Comparison of ENCODE assay signal across 8 mouse cellular contexts in genomic region chr4:136602568-136602967, GRCm38 (mm10). TPM values are rescaled to one million over a fixed set of nuclear protein-coding genes. Genes with fewer than 3 reads are reported as not detected.
DNase-seq lines count a peak whose midpoint lies in the region; ATAC-seq lines count a peak whose summit lies in the region.

Gene Kdm1a, minus strand, starts transcription at chr4:136602723.

- peak; percentile 97 for ATAC-seq in megakaryocyte progenitor cell, adult 5-6 weeks (replicated peaks; ENCODE audit: poor library complexity)

- peak; percentile 91 for DNase-seq in adipocyte (ENCODE audit: low spot score)
- DNase-seq in embryo, embryonic 10 days (ENCODE audit: low spot score): peak; percentile 97
- DNase-seq in gastrocnemius, postnatal 10 days: peak; percentile 97
- peak; percentile 96 for DNase-seq in induced T-regulatory cell, adult 2 months (ENCODE audit: low read depth)
- peak; percentile 71 to 94 for DNase-seq in left cerebral cortex, adult 9 months (ENCODE audit: low spot score in 2 of 2)
- peak; percentile 97 for DNase-seq in right cerebral cortex, postnatal 14 days
- DNase-seq in urinary bladder, postnatal 36 days (ENCODE audit: low spot score in 2 of 2): peak; percentile 92 to 94

RNA-seq across cellular contexts. Expression of gene Kdm1a, which starts in this region (rescaled TPM):
- total RNA-seq in gastrocnemius, postnatal 10 days (2021): 10 to 100 TPM; 28.9 to 36.7 TPM
- total RNA-seq in megakaryocyte progenitor cell, adult 5-6 weeks (2015): 35.7 and 46.3 TPM in 2 replicates
- 78.2 and 80.5 TPM in 2 replicates for total RNA-seq in megakaryocyte progenitor cell, adult 5-6 weeks (2017)

Comparison
In these comparisons a context has a peak if more than half of its experiments do, and no peak if none do; other contexts are left out.
1. Peak in every context shown above with its lines: DNase-seq and ATAC-seq.